Mouse (Mus musculus): ENCODE measurements around the gene Rpl27. TPM values are rescaled to one million over a fixed set of nuclear protein-coding genes. Genes with fewer than 3 reads are reported as not detected.
"Not testable (repeated sequence)": the region's sequence is repeated elsewhere in the genome, so short reads cannot be mapped to it uniquely, and the experiment has no call there.

Rpl27 gene
- polyA plus RNA-seq, 1 experiment from 2014 or later, result 315 TPM

DNA sequence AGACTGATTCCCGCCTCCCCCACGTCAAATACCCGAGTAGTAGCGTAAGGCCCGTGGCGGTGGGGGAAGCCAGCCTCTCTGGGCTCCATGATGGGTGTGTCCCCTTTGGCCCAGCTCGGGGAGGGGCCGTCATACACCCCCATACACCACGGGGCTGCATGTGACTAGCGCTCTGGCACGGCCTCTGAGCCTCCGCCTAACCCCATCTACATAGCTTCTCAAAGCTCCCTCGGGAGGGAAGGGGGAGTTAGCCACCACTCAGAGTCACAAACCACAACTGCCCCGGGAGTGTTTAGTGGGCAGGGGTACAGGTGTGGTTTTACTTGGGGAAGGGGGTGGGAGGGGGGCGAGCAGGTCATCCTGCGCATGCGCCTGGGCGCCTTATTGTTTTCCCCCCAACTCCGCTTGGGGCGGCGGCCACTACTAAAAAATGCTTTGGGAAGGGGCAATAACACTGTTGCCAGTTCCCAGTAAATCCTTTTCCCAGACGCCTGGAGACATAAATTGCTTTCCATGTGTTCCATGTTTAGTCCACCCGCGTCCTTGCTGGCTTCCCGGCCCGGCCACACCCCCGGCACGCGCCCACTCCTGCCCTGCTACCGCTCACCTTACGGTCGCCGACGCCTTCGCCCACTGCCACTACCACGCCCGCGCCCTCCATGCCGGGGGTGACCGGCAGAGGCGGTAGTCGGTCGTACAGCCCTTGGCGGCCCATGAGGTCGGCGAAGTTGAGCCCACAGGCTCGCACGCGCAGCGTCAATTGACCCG lies 23.2 kb downstream of the Rpl27 start:
- Histone ChIP-seq H3K4me3 (peak overlapping the region; percentile 99), H3K27me3 (no peaks in the 10 kb centered on the region), H3K4me2 (peak overlapping the region; percentile 86), H3K36me3 (peaks cover 24% of the 10 kb centered on the region), H3K9me3 (no peaks in the 10 kb centered on the region), H3K9ac (peak overlapping the region; percentile 93), H3K27ac (replicated peaks) (peak overlapping the region; percentile 93), H3K4me1 (replicated peaks) (peaks cover 64% of the 10 kb centered on the region)
- under 1% methylated on average over 51 of the region's 51 CpGs for WGBS
- peak; percentile 42 for ATAC-seq (ENCODE audit: low read depth)

DNA sequence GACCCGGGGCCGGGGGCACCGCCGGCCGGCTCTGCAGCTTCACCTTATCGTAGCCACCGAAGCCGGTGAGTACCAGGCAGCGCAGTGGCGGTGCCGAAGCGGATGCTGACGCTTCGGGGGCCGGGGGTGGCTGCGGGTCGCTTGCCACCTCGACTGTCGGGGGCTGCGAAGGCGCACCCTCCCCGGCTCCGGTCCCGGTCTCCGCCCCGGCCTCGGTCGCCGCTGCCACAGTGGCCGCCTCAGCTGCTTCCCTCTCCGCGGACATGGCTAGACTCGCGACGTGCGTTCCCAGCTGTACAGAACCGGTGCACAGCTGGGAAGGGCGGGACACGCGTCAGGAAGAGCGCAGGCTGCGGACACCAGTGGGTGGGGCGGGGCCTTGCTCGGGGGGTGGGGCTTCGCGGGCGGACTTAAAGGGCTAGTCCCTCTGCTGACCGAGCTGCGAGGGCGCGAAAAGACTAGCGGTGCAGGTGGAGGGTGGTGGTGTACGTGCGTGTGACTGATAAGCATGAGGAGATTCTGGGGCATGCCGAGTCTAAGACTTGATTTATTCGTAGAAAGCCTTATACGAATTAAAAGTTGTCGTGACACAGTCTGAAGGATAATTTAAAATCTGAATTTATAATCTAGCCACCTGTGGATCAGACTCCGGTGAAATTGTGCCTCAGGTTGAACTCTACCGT lies 23.9 kb downstream of the Rpl27 start, which contains the start of gene Vat1:
Gene Vat1 (minus strand): TSS at position 362 of the 683 bp plus-strand sequence.
- ATAC-seq (ENCODE audit: low read depth), result peak; percentile 72
- no peaks in the 10 kb centered on the region for H3K9me3 ChIP-seq
- H3K27me3 ChIP-seq, result no peaks in the 10 kb centered on the region
- H3K27ac ChIP-seq (replicated peaks), result peak within 1 kb of the TSS; percentile 93
- peak within 1 kb of the TSS; percentile 93 for H3K9ac ChIP-seq
- peak within 1 kb of the TSS; percentile 86 for H3K4me2 ChIP-seq
- H3K36me3 ChIP-seq, result peaks cover 22% of the 10 kb centered on the region
- H3K4me3 ChIP-seq, result peak within 1 kb of the TSS; percentile 99
- H3K4me1 ChIP-seq (replicated peaks), result peaks cover 71% of the 10 kb centered on the region
- under 1% methylated on average over 58 of the region's 60 CpGs for WGBS

DNA sequence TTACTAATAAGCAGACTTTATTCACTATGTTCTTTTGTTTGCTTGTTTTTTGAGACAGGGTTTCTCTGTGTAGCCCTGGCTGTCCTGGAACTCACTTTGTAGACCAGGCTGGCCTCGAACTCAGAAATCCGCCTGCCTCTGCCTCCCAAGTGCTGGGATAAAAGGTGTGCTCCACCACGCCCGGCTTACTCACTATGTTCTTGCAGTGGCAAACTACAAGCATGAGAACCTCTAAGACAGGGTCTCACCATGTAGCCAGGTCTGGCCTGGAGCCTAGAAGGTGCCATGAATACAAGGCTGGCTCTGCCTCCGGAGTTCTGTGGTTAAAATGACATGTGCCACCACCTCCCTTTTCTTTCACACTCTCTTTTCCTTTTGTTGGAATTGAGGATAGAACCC lies 24.5 kb downstream of the Rpl27 start:
- not testable (repeated sequence) for H3K9ac ChIP-seq; ATAC-seq (ENCODE audit: low read depth); H3K27ac ChIP-seq (replicated peaks); H3K27me3 ChIP-seq; H3K9me3 ChIP-seq
- H3K4me3 ChIP-seq, result peak overlapping the region; percentile 99
- H3K4me1 ChIP-seq (replicated peaks), result peaks cover 76% of the 10 kb centered on the region
- WGBS, result 59% methylated on average over 5 of the region's 5 CpGs
- H3K4me2 ChIP-seq, result peak overlapping the region; percentile 86
- H3K36me3 ChIP-seq, result peaks cover 22% of the 10 kb centered on the region

DNA sequence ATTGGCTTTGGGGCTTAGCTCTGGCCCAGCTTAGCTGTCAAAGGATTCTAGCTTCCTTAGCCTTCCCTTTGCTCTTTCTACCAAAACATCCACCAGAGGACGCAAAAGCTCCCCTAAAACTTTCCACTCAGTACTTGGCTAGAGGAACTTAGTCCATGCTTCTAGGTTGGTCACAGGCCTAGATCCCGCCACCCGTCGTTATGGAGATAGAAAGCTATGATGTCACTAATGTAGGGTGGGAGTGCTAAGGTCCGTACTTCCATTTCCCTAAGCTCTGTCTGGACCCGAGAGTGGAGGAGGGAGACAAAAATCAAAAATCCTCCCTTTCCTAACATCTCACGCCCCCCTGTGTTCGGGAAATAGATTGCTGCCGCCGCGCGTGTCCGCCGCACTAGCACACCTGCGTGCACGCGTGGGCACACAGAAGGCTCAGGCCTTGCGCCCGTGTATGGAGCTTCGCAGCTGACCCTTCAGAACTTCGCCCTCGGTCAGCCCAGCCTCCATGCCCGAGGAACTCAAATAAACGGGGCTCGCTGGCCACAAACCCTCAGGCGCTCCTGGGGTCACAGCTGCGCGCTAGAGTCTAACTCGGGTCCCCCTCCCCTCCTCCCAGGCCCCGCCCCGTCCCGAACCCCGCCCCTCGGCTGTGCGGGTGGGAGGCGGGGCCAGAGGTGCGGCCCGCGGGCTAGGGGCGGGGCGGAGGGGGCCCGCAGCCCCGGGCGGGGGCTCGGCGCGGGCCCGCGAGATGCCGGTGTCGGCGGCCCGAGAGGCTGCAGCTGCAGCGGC lies 25.6 kb downstream of the Rpl27 start:
- H3K27ac ChIP-seq (replicated peaks), result peak overlapping the region; percentile 90
- under 1% methylated on average over 54 of the region's 54 CpGs for WGBS
- peak overlapping the region; percentile 84 for H3K9ac ChIP-seq
- peak overlapping the region; percentile 73 for H3K4me2 ChIP-seq
- no peaks in the 10 kb centered on the region for H3K9me3 ChIP-seq
- peaks cover 17% of the 10 kb centered on the region for H3K36me3 ChIP-seq
- no peaks in the 10 kb centered on the region for H3K27me3 ChIP-seq
- peak overlapping the region; percentile 77 for H3K4me3 ChIP-seq
- ATAC-seq (ENCODE audit: low read depth), result peak; percentile 63
- peaks cover 80% of the 10 kb centered on the region for H3K4me1 ChIP-seq (replicated peaks)

DNA sequence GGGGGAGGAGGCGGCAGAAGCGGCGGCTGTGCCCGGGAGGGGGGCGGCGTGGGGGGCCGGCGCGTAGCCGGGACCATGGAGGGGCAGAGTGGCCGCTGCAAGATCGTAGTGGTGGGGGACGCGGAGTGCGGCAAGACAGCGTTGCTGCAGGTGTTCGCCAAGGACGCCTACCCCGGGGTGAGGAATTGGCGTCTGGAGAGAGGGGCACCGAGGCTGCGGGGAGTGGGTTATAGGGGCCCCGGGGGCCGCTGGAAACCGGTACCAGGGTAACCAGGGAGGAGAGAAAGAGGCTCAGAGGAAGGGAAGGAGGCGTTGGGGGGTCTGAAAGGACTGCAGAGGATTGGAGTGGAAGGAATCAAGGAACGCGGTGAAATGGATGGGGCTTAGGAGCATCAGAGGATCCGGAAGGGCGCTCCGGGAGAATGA lies 26.2 kb downstream of the Rpl27 start:
- peak; percentile 42 for ATAC-seq (ENCODE audit: low read depth)
- no peaks in the 10 kb centered on the region for H3K9me3 ChIP-seq

DNA sequence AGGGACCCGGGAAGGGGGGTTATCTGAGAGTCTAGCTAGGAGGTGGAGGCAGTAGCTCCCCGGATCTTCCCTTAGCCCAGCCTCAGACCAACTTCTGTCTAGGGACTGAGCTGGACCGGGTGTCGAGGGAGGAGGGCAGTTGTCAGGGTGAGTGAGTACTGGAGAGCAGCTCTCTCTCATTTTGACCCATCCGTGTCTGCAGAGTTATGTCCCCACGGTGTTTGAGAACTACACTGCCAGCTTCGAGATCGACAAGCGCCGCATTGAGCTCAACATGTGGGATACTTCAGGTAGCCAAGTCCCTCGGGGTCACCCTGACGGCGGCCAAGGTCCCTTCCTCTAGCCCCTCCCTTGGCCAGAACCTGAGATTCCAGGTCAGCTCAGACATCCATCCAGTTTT lies 26.6 kb downstream of the Rpl27 start:
- peaks cover 17% of the 10 kb centered on the region for H3K36me3 ChIP-seq
- H3K27ac ChIP-seq (replicated peaks), result peak overlapping the region; percentile 90; the same call in 1 of the 2 replicates
- peak overlapping the region; percentile 84 for H3K9ac ChIP-seq
- no peak for ATAC-seq (ENCODE audit: low read depth)
- peak overlapping the region; percentile 77 for H3K4me3 ChIP-seq
- H3K4me2 ChIP-seq, result peak overlapping the region; percentile 73
- WGBS, result 5% methylated on average over 13 of the region's 13 CpGs
- no peaks in the 10 kb centered on the region for H3K27me3 ChIP-seq
- H3K9me3 ChIP-seq, result no peaks in the 10 kb centered on the region
- peaks cover 76% of the 10 kb centered on the region for H3K4me1 ChIP-seq (replicated peaks)

More for the DNA sequence above, 26.2 kb downstream of the Rpl27 start:
- under 1% methylated on average over 29 of the region's 31 CpGs for WGBS
- peaks cover 80% of the 10 kb centered on the region for H3K4me1 ChIP-seq (replicated peaks)
- no peaks in the 10 kb centered on the region for H3K27me3 ChIP-seq
- peak overlapping the region; percentile 73 for H3K4me2 ChIP-seq
- H3K27ac ChIP-seq (replicated peaks), result peak overlapping the region; percentile 90
- H3K9ac ChIP-seq, result peak overlapping the region; percentile 84
- H3K36me3 ChIP-seq, result peaks cover 17% of the 10 kb centered on the region
- peak overlapping the region; percentile 77 for H3K4me3 ChIP-seq

DNA sequence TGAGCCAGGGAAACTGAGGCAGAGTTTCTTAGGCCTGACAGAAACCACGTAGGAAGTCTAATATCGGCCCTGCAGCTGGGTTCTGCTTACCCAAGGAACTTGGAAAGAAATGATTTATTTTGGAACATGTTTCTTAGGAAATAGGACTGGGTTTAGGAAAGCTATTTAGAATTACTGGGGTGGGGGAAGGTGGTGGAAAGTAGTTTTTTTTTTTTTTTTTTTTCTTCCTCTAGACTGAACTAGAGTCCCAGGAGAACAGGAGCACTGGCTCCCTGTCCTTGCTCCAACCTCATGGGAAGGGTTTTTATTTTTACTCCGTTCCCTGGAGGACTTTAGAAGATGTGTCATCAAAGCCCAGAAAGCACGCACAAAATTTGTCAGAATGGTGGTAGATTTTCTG lies 27.1 kb downstream of the Rpl27 start:
- peak overlapping the region; percentile 77 for H3K4me3 ChIP-seq
- no peak for ATAC-seq (ENCODE audit: low read depth)
- WGBS, result 60% methylated on average over 4 of the region's 4 CpGs
- peaks cover 17% of the 10 kb centered on the region for H3K36me3 ChIP-seq
- no peaks in the 10 kb centered on the region for H3K27me3 ChIP-seq
- H3K9ac ChIP-seq, result peak overlapping the region; percentile 84
- H3K9me3 ChIP-seq, result no peaks in the 10 kb centered on the region
- H3K4me2 ChIP-seq, result peak overlapping the region; percentile 73
- H3K27ac ChIP-seq (replicated peaks), result no peak overlapping the region
- peaks cover 73% of the 10 kb centered on the region for H3K4me1 ChIP-seq (replicated peaks)

DNA sequence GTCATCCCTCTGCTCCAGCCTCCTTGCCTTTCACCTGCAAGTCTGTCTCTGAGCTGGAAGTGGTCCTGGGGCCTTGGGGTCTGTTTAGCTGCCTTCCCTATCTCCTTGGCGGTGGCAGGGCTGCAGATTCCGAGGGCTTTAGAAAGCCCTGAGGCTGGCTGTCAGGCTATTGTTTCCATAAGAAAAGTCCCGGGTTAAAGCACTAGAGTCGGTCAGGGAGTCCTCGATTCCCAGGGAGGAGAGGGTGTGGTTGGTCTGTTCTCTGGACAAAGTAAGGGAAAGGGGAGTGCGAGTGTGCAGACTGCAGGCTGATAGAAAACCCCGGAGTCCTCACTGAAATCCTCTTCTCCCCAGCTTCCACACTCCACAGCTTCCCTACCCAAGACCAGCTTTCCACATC lies 28.1 kb downstream of the Rpl27 start:
- H3K36me3 ChIP-seq, result peaks cover 17% of the 10 kb centered on the region
- peak overlapping the region; percentile 3 for H3K4me3 ChIP-seq
- whole genome bisulfite sequencing, result 17% methylated on average over 7 of the region's 7 CpGs
- H3K9ac ChIP-seq, result peak overlapping the region; percentile 49; the same call in 1 of the 2 replicates
- no peak overlapping the region; the same call in 1 of the 2 replicates for H3K27ac ChIP-seq (replicated peaks)
- no peaks in the 10 kb centered on the region for H3K9me3 ChIP-seq
- ATAC-seq (ENCODE audit: low read depth), result no peak
- no peaks in the 10 kb centered on the region for H3K27me3 ChIP-seq
- H3K4me2 ChIP-seq, result peak overlapping the region; percentile 41
- peaks cover 67% of the 10 kb centered on the region for H3K4me1 ChIP-seq (replicated peaks)

DNA sequence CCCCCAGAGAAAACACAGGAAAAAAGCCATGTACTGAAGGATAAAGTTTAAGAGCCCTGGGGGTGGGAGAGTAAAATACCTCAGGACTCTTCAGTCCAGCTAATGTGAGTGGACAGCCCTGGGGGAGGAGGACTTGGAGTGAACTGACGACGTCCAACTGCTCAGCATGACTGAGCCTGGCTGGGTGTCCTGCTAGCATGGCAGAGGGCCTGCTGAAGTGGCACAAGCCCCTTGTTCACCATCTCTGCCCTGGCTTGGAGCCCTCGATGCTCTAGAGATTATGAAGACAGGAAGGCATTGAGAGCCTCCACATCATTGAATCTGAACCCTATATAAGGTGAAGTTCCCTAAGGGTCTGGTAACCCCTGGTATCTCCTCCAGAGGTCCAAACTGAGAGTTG lies 29.8 kb downstream of the Rpl27 start:
- 60% methylated on average over 3 of the region's 3 CpGs for WGBS
- ATAC-seq (ENCODE audit: low read depth), result no peak

DNA sequence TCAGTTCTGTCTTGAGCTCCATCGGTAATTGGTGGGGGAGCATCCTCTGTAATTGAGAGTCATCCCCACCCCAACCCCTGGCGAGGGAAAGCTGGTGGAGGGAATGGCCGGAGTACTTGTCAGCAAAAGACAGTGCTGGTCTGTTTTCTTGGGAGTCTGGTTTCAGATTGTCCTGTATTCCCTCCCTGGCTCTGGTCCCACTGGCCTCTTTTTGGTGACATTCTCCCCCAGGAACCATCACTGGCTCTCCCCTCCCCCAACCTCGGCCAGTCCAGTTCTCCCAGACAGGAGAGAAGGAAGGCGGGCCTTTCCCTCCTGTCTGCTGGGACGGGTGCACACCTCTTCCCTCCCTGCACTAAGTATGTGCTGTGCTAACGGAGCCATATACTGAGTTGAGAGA lies 30.2 kb downstream of the Rpl27 start:
- Histone ChIP-seq H3K9me3 (no peaks in the 10 kb centered on the region), H3K4me1 (replicated peaks) (peaks cover 59% of the 10 kb centered on the region), H3K4me3 (no peak overlapping the region), H3K36me3 (peaks cover 17% of the 10 kb centered on the region), H3K4me2 (no peak overlapping the region), H3K27ac (replicated peaks) (peak overlapping the region; percentile 19; the same call in 1 of the 2 replicates), H3K9ac (no peak overlapping the region), H3K27me3 (no peaks in the 10 kb centered on the region)
- no peak for ATAC-seq (ENCODE audit: low read depth)
- 47% methylated on average over 7 of the region's 7 CpGs for WGBS

More for the DNA sequence above, 29.8 kb downstream of the Rpl27 start:
- Histone ChIP-seq H3K27me3 (no peaks in the 10 kb centered on the region), H3K4me3 (no peak overlapping the region), H3K9ac (no peak overlapping the region), H3K4me1 (replicated peaks) (peaks cover 59% of the 10 kb centered on the region), H3K27ac (replicated peaks) (peak overlapping the region; percentile 19; the same call in 1 of the 2 replicates), H3K4me2 (no peak overlapping the region), H3K36me3 (peaks cover 17% of the 10 kb centered on the region), H3K9me3 (no peaks in the 10 kb centered on the region)

DNA sequence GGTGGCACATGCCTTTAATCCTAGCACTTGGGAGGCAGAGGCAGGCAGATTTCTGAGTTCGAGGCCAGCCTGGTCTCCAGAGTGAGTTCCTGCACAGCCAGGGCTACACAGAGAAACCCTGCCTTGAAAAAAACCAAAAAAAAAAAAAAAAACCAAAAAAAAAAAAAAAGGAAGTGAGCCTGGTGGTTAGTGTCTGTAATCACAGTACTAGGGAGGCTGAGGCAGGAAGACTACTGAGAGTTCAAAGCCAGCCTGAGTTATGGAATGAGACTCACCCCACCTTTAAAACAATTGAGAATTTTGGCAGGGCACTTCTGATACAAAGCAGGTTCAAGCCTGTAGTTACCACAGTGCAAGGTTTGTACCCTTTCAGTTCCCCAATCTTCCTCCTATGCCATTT lies 31.6 kb downstream of the Rpl27 start:
- 100% methylated on average over 1 of the region's 1 CpGs for WGBS
- not testable (repeated sequence) for ATAC-seq (ENCODE audit: low read depth); H3K9ac ChIP-seq; H3K4me2 ChIP-seq; H3K4me3 ChIP-seq; H3K27me3 ChIP-seq; H3K27ac ChIP-seq (replicated peaks); H3K9me3 ChIP-seq
- peaks cover 58% of the 10 kb centered on the region for H3K4me1 ChIP-seq (replicated peaks)
- peaks cover 17% of the 10 kb centered on the region for H3K36me3 ChIP-seq

Data from neural tube, embryonic 13.5 days (tissue).